Mouse (Mus musculus): Measurements from ENCODE around the gene 9130230L23Rik. TPM values are rescaled to one million over a fixed set of nuclear protein-coding genes. Genes with fewer than 3 reads are reported as not detected.
"Not testable (repeated sequence)": the region's sequence is repeated elsewhere in the genome, so short reads cannot be mapped to it uniquely, and the experiment has no call there.

Gene 9130230L23Rik
- polyA plus RNA-seq, 1 experiment: not detected

- Histone ChIP-seq H3K36me3 (replicated peaks; ENCODE audit: low read length) (no peaks in the 10 kb centered on the region), H3K4me1 (peaks cover 4% of the 10 kb centered on the region; the same call in 1 of the 2 replicates), H3K27me3 (replicated peaks) (peaks cover 6% of the 10 kb centered on the region), H3K4me3 (replicated peaks) (no peak overlapping the region), H3K9me3 (no peaks in the 10 kb centered on the region)
- no peak for TF ChIP-seq GATA1 (IDR thresholded peaks at IDR 0.05; ENCODE audit: borderline replicate concordance, low read length)
- no peak for TF ChIP-seq FLI1 (IDR thresholded peaks at IDR 0.05; ENCODE audit: low read length)
These were observed 4.3 kb upstream of the 9130230L23Rik start for GRCm38 (mm10) chr5:66008245-66008967.

- H3K36me3 ChIP-seq (replicated peaks; ENCODE audit: low read length): no peaks in the 10 kb centered on the region
- H3K4me1 ChIP-seq: peaks cover 4% of the 10 kb centered on the region; the same call in 1 of the 2 replicates
- peaks cover 8% of the 10 kb centered on the region for H3K27me3 ChIP-seq (replicated peaks)
- TF ChIP-seq FLI1 (IDR thresholded peaks at IDR 0.05; ENCODE audit: low read length) (no peak), GATA1 (IDR thresholded peaks at IDR 0.05; ENCODE audit: borderline replicate concordance, low read length) (no peak)
- H3K4me3 ChIP-seq (replicated peaks): no peak overlapping the region
- H3K9me3 ChIP-seq: no peaks in the 10 kb centered on the region
These were observed 1.1 kb upstream of the 9130230L23Rik start for GRCm38 (mm10) chr5:66005041-66005678.

GRCm38 (mm10) chr5:66001232-66001631, 2.9 kb downstream of the 9130230L23Rik start:
- H3K4me1 ChIP-seq: peaks cover 4% of the 10 kb centered on the region; the same call in 1 of the 2 replicates
- no peak overlapping the region for H3K4me3 ChIP-seq (replicated peaks)
- no peaks in the 10 kb centered on the region for H3K9me3 ChIP-seq
- no peaks in the 10 kb centered on the region for H3K36me3 ChIP-seq (replicated peaks; ENCODE audit: low read length)
- H3K27me3 ChIP-seq (replicated peaks): peaks cover 15% of the 10 kb centered on the region
- no peak for TF ChIP-seq FLI1 (IDR thresholded peaks at IDR 0.05; ENCODE audit: low read length)
- no peak for TF ChIP-seq GATA1 (IDR thresholded peaks at IDR 0.05; ENCODE audit: borderline replicate concordance, low read length)

GRCm38 (mm10) chr5:66000567-66001125, 3.4 kb downstream of the 9130230L23Rik start:
- no peaks in the 10 kb centered on the region for H3K9me3 ChIP-seq
- TF ChIP-seq GATA1 (IDR thresholded peaks at IDR 0.05; ENCODE audit: borderline replicate concordance, low read length) (no peak), FLI1 (IDR thresholded peaks at IDR 0.05; ENCODE audit: low read length) (no peak)
- H3K27me3 ChIP-seq (replicated peaks): peaks cover 15% of the 10 kb centered on the region
- H3K4me1 ChIP-seq: peaks cover 4% of the 10 kb centered on the region; the same call in 1 of the 2 replicates
- H3K4me3 ChIP-seq (replicated peaks): no peak overlapping the region
- no peaks in the 10 kb centered on the region for H3K36me3 ChIP-seq (replicated peaks; ENCODE audit: low read length)

- no peak for TF ChIP-seq GATA1 (IDR thresholded peaks at IDR 0.05; ENCODE audit: borderline replicate concordance, low read length)
- TF ChIP-seq FLI1 (IDR thresholded peaks at IDR 0.05; ENCODE audit: low read length): no peak
- Histone ChIP-seq H3K9me3 (no peaks in the 10 kb centered on the region), H3K4me1 (peaks cover 5% of the 10 kb centered on the region)
These were observed 4.0 kb downstream of the 9130230L23Rik start for GRCm38 (mm10) chr5:66000074-66000473.

GRCm38 (mm10) chr5:65999106-65999505, 5.0 kb downstream of the 9130230L23Rik start:
- Histone ChIP-seq H3K4me1 (peaks cover 8% of the 10 kb centered on the region; the same call in 1 of the 2 replicates), H3K36me3 (replicated peaks; ENCODE audit: low read length) (no peaks in the 10 kb centered on the region), H3K27me3 (replicated peaks) (peaks cover 9% of the 10 kb centered on the region), H3K9me3 (no peaks in the 10 kb centered on the region), H3K4me3 (replicated peaks) (no peak overlapping the region)
- TF ChIP-seq FLI1 (IDR thresholded peaks at IDR 0.05; ENCODE audit: low read length) (no peak), GATA1 (IDR thresholded peaks at IDR 0.05; ENCODE audit: borderline replicate concordance, low read length) (no peak)

More at GRCm38 (mm10) chr5:66000074-66000473, 4.0 kb downstream of the 9130230L23Rik start:
- H3K36me3 ChIP-seq (replicated peaks; ENCODE audit: low read length): no peaks in the 10 kb centered on the region
- H3K27me3 ChIP-seq (replicated peaks): peaks cover 11% of the 10 kb centered on the region
- H3K4me3 ChIP-seq (replicated peaks): no peak overlapping the region

GRCm38 (mm10) chr5:65997813-65998212, 6.3 kb downstream of the 9130230L23Rik start:
- TF ChIP-seq GATA1 (IDR thresholded peaks at IDR 0.05; ENCODE audit: borderline replicate concordance, low read length) (no peak), FLI1 (IDR thresholded peaks at IDR 0.05; ENCODE audit: low read length) (no peak)

GRCm38 (mm10) chr5:65994643-65995042, 9.4 kb downstream of the 9130230L23Rik start:
- no peak overlapping the region for H3K4me3 ChIP-seq (replicated peaks)
- no peaks in the 10 kb centered on the region for H3K36me3 ChIP-seq (replicated peaks; ENCODE audit: low read length)
- no peaks in the 10 kb centered on the region for H3K9me3 ChIP-seq
- TF ChIP-seq FLI1 (IDR thresholded peaks at IDR 0.05; ENCODE audit: low read length): no peak
- TF ChIP-seq GATA1 (IDR thresholded peaks at IDR 0.05; ENCODE audit: borderline replicate concordance, low read length): no peak
- peaks cover 13% of the 10 kb centered on the region for H3K4me1 ChIP-seq
- H3K27me3 ChIP-seq (replicated peaks): peaks cover 4% of the 10 kb centered on the region

More at GRCm38 (mm10) chr5:65997813-65998212, 6.3 kb downstream of the 9130230L23Rik start:
- Histone ChIP-seq H3K27me3 (replicated peaks) (peaks cover 9% of the 10 kb centered on the region), H3K4me3 (replicated peaks) (no peak overlapping the region), H3K4me1 (peaks cover 8% of the 10 kb centered on the region; the same call in 1 of the 2 replicates), H3K9me3 (no peaks in the 10 kb centered on the region), H3K36me3 (replicated peaks; ENCODE audit: low read length) (no peaks in the 10 kb centered on the region)

- Histone ChIP-seq H3K27me3 (replicated peaks) (no peaks in the 10 kb centered on the region), H3K4me1 (peaks cover 18% of the 10 kb centered on the region), H3K9me3 (0 out of 2 replicates have a peak, but pooled peaks cover 6% of the 10 kb centered on the region), H3K36me3 (replicated peaks; ENCODE audit: low read length) (no peaks in the 10 kb centered on the region), H3K4me3 (replicated peaks) (no peak overlapping the region)
- no peak for TF ChIP-seq GATA1 (IDR thresholded peaks at IDR 0.05; ENCODE audit: borderline replicate concordance, low read length)
- no peak for TF ChIP-seq FLI1 (IDR thresholded peaks at IDR 0.05; ENCODE audit: low read length)
These were observed 12.9 kb downstream of the 9130230L23Rik start for GRCm38 (mm10) chr5:65991191-65991590.

GRCm38 (mm10) chr5:65987004-65987403, 17.1 kb downstream of the 9130230L23Rik start:
- H3K36me3 ChIP-seq (replicated peaks; ENCODE audit: low read length); H3K27me3 ChIP-seq (replicated peaks); H3K4me3 ChIP-seq (replicated peaks); H3K9me3 ChIP-seq: not testable (repeated sequence)
- H3K4me1 ChIP-seq: peaks cover 11% of the 10 kb centered on the region
